Mouse (Mus musculus): ENCODE measurements around the gene Mtmr12.

Gene Mtmr12

DNA sequence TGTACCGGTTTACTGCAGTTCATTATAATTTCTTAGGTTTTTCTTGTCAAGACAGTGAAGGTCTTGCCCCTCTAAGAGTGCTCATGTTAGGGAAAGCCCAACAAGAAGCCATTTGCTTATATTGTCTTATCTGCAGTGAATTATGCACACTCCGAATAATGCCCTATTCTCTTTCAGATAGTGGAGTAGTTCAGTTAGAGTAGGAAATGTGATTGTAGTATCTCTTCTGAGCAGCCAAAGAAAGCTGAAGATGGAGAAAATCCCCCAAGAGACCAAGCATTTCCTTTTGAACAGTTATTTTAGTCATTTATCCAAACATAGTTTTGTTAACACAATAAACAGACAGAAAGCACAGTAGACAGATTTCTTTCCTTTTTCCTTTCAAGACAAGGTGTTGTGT is 32.1 kb downstream of the Mtmr12 start:
- no peak for DNase-seq

DNA sequence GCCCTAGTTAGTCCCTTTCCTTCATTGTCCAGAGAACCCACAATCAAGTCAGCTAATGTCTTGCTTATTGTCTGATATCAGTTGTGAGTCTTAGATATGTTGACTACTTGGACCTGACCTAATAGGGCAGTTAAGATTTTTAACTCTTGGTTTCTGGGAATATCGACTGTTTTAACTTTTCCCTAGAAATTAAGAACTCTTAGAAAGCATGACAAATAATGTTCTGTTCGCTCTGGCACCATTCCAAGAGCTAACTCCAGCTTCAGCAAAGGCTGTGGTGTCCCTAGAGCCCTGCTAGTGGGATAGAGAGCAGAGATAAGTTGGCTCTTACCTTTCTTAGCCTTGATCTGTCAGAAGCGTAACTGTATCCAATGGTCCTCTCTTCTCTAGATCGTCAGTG is 32.7 kb downstream of the Mtmr12 start:
- no peak for DNase-seq

DNA sequence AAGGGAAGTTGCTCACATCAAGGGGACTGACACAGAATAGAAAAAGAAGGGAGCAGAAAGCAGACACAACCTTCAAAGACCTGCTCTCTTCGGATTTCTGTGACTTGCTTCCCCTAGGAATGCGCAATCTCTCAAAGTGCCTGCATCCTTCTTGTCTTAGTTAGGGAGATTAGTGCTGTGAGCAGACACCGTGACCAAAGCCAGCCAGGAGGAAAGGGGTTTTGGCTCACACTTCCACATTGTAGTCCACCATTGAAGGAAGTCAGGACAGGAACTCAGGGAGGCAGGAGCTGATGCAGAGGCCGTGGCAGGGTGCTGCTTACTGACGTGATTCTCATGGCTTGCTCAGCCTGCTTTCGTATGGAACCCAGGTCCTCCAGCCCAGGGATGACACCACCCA is 33.5 kb downstream of the Mtmr12 start:
- no peak for DNase-seq

DNA sequence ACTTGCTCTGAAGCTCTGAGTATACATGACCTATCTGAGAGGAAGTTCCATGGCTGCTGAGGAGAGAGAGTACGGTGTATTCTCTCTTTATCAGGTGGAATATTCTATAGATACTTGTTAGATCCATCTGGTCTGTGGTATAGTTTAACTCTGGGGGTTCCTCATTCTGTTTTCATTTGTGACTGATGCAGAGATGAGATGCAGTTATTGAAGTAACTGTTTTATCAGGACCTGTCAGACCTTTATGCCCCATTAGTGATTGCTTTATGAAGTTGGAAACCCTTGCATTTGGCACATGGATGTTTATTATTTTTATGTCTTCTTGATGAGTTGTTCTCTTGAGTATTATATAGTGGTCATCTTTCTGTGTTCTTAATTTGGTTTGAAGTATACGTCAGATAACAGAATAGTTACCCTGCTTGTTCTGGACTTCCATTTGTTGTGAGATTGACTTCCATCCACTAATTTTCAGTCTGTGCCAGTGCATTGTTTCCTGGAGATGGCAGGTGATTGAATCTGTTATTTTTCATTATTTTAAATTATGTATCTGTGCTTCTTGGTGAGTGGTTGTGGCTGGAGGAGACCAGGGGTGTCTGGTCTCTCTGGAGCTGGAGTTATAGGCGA is 36.0 kb downstream of the Mtmr12 start:
- no peak for DNase-seq

DNA sequence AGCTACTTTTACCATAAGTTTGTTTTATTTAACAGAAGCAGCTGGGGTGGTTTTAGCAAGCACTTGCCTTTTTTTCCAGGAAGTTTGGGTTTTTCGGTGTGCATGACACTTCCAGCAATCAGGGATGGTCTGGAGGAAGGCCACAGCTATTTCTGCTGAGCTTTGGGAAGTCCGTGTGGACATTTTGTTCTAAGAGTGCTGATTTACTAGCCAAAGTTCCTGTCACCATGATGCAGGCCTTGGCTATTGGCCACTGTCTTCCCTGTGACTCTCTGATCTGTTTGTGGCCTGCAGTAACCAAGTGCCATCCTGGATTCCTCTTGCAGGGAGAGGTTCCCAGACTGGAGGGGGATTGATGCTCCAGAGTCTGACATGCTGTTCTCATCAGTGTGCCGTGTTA is 39.0 kb downstream of the Mtmr12 start:
- DNase-seq: no peak

DNA sequence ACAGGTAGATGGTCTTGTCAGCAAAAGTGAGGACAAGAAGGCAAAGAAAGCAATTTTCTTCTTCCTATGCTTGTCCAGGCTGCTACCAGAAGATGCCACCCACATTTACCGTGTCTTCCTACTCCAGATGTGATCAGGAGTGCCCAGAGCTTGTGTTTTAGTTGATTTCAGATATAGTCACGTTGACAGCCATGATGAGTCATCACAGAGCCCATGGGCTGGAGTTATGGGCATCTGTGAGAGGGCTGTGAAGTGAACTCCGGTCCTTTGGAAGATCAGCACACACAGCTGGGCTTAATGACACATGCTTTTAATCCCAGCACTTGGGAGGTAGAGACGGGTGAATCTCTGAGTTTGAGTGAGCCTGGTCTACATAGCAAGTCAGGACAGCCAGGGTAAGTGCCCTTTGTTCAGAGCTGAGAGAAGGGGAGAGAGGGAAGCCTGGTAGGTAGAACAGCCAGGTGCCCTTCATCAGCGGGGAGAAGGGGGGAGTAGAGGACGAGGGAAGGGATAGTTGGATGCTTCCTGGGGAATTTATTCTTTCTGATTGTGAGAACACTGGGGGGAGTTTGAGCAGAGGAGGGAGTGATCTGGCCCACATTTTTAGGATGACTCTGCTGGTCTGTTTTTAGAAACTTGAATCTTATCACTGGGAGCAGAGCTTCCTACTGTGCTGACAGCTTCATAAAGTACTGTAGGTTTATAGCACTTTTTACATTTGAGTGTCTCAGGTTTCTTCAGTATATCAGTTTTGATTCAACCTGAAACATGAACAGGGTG is 40.9 kb downstream of the Mtmr12 start:
- no peak for DNase-seq

DNA sequence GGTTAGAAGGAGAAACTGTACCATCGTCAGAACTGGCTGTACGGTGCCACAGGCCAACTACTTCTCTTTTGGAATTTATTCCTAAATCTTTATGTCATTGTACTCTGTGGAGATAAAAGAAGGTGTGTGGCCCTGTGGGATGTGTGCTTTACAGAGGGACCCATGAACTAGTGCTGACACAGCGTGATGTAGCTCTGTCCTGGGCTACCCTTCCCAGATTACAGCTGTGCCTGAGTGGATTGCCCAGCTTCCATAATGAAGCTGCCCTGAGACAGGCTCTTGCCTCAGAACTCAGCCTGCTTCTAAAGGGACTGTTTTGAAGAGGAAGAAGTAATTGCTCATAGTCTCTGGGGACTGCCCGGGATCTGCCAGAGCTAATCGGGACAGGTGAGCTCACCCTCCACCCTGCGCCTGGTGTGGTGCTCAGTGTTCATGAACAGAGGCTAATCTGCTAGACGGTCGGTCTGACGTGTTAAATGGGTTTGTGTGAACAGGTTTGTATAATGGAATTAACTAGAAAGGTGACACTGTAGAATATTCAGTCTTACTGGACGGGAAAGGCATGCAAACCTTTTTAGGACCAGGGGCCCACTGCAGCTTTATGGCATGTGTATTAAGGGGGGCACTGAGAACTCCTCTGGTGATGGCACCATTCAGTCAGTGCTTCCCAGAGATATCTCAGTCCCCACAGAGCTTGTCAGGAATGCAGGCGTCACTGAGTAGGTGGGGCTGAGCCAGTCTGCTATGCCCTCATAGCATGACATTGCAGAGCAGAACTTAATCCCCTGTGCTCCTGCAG is 41.7 kb downstream of the Mtmr12 start:
- no peak for DNase-seq

DNA sequence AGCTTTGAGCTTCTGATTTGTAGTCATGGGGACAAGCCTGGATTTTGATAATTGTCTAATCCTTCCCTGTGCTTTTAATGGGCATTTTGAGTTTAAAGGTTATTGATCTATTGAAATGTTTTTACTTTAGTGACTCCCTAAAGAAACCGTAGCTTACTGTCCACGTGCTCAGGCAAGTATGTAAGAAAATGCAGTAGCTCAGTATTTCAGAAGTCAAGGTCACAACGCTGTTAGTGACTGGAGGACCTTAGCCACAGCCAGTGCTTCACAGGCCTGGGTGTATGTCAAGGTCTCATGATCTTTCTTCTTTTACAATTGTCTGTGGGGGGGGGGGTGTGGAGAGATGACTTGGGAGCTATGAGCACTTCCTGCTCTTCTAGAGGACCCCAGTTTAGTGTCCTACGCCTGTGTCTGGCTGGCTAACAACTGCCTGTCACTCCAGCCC is 42.4 kb downstream of the Mtmr12 start:
- no peak for DNase-seq

DNA sequence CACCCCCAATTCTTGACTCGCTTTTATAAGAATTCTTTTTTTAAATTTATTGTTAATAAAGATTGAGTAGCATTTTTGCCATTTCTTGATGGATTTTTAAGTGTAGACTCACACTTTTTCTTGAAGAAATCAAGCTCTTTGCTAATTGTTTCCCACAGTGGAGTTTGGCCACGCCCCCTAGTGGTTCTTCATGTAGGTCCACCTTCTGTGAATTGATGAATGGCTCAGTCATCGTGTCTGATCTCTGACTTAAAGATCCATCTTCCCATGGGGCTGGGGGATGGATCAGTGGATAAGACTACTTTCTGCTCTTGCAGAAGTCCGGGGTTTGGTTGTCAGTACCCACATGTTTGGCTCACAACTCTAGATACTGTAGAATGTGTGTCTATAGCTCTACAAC is 43.5 kb downstream of the Mtmr12 start:
- DNase-seq: peak; percentile 35 to 46

DNA sequence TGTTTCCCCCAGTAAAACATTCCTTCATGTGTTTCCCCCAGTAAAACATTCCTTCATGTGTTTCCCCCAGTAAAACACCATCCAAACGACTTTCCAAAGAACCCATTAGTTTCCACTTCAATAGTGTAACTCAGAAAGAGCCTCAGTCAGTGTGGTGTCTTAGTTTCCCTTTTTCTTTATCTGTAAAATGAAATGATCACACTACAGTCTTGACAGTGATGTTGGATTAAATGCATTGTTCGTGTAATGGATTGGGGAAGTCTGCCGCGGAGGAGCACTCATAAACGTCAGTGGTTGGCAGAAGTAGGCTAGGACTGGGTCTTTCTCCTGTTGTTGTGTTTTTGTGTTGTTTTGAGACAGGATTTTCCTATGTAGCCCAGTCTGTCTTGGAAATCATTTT is 45.5 kb downstream of the Mtmr12 start:
- DNase-seq: no peak

DNA sequence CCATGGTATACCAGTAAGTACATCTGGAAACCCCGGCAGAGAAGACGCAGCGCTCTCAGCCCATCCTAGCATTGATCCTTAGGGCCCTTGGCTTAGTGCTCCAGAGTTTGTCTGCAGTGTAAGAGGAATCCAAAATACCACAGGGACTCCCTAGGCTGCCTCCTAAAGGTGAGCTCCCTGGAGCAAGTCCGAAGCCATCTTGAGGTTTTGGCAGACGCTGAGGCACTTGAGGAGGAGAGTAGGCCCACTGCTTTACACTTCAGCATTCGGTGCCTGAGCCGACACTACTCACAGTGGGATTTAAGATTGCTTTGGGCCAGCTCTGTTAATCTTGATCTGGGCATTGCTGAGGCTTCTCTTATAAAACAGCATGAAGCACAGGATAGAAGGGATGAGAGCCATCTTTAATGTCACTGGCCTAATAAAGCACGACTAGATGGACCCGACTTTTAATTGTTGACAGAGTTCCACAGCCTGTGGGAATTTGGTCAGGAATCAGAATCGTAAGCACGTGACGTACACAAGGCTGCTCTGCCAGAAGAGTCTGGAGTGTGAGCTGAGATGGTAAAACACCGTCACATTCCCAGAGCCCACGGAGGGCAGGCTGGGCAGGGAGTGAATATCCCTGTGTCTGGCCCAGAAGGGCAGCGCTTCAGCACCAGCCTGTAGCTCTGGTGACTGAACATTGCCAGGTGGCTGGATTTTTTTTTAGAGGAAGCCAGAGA is 46.8 kb downstream of the Mtmr12 start:
- DNase-seq: peak; percentile 32 to 33

DNA sequence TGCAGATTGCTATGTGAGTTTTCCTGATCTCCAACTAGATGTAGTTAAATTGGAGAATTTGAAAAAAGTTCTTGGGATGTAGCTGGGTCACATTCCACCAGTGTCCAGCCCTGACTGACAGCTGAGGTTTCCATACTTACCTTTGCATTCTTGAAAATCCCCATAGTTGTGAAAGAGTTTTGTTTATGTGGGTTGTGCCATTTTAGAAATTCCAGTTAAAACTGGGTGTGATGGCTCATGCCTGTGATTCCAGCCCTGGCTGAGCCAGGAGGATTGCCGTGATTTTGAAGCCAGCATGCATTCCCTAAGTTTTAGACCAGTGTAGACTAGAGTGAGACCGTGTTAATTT is 47.3 kb downstream of the Mtmr12 start:
- DNase-seq: no peak

DNA sequence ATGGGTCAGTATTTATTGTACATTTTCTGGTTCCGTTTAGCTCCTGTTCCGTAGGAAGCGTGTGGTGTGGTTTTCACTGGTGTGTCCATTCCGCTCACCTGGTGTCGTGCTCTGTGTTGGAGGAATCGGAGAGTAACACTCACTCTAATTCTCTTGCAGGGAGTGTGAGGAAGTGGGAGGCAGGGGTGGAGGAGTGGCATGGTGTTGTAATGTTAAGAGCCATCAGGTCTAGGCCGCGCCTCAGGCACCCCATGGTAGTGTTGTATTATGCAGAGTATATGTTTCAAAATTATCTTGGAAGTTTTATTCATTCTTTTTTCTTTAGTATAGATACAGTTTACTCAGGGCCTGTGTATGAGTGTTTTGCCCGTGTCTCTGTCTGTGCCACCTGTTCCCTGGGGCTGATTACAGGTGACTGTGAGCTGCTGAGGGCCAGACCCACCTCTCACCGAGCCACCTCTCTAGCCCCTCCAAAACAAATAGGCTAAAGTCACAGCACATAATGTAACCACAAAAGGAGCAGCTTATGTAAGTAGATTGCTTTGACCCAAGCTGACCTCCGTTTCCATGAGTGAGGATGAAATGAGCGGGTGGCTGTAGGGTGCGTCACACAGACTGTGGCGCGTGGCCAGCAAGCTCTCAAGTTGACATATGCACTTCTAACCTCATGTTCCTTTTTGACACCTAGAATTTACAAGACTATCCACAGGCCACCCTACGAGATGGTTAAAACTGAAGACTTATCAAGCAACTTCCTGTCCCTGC is 53.1 kb downstream of the Mtmr12 start:
- no peak for DNase-seq

DNA sequence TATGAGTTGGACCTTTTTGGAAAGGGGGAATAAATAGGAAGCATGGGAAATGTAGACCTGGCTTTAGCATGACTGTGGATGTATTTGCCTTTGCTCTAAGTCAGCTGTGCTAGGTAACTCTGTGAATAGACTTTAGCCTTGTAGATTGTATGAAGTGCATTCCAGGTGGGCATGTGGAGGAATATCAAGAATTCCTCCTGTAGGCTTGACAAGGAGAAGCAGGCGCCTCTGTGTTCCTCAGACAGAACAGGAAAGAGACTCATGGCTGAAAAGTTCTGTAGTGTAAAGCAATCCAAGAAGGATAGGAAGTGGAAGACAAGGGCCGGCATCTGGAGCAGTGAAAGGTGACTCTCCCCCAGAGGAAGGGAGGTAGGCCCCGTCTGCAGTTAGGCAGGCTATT is 58.2 kb downstream of the Mtmr12 start:
- no peak for DNase-seq

DNA sequence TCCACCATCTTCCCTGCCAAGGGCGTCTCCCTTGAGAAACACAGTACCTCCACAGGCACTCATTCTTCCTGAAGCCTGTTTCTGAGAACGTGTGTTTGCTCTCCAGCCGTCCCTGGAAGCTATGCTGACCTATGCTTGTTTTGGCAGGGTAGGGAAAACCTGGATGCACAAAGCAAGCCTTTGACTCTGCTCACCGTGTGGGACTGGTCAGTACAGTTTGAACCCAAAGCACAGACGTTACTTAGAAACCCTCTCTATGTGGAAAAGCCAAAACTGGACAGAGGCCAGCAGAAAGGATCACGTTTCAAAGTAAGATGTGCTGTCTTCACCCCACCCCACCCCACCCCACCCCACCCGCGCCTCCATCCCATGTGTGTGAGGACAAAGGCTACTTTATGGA is 61.6 kb downstream of the Mtmr12 start:
- no peak for DNase-seq

DNA sequence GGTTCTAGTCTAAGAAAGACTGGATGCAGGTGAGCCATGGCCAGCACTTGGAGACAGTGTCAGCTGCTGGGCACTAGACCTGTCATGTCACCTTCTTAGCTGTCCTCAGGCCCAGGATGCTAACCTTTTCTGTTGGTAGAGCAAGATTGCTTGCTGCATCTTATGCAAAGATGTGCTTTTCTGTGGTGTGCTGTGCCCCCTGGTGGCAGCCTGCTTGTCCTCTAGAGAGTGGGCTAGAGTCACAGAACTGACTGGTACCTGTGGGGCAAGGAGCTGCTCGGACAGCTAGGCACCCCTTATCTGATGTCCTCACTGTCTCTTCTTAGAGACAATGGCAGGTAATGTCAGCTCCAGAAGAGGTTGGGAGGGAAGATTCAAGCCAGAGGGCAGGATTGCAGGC is 63.2 kb downstream of the Mtmr12 start:
- peak; percentile 75 to 76 for DNase-seq

DNA sequence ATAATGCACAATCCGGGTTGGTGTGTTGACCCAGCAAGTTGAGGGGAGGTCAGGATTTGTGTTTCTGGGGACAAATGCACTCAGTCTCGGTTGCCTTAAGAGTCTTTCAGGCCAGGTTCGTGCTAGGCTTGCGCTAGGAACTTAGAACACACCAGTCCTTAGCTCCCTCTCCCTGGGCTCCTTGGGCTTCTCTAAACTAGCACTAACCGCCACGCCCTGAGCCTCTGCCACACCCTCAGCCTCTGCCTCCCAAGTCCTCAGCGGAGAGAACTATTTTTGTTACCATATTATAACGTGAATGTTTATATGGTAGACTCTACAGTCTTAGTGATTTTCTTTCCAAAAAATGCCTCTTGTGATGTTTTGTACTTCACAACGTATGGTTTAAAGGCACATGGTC is 66.5 kb downstream of the Mtmr12 start:
- no peak for DNase-seq

DNA sequence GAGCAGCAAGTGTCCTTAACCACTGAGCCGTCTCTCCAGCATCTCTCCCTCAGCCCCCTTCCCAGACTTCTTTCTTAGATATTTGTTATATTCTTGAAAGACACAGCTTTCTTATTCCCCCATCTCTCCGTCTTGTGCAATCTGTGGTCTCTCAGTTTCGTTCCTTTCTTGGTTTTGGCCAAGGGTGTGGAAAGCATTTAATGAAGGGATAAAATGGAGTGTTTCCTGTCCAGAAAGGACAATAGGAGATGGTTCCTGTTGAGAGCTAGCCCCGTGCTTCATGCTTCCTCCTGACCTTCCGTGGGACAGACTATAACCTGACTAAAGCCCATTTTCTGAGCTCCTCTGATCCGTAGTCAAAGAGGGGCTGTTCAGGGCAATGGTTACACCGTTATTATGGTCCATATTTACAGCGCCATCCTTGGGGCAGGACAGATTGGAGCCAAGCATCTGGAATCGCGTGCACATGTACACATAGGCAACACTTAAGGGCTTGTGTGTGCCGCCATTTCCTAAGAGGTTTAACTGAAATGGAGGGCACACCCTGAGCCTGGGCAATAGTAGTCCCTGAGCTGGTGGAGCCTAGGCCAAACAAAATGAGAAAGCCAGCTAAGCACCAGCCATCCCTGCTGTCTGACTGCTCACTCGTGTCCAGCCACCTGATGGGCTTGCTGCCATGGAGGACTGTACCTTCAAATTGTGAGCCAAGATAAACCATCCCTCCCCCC is 68.7 kb downstream of the Mtmr12 start:
- no peak for DNase-seq

DNA sequence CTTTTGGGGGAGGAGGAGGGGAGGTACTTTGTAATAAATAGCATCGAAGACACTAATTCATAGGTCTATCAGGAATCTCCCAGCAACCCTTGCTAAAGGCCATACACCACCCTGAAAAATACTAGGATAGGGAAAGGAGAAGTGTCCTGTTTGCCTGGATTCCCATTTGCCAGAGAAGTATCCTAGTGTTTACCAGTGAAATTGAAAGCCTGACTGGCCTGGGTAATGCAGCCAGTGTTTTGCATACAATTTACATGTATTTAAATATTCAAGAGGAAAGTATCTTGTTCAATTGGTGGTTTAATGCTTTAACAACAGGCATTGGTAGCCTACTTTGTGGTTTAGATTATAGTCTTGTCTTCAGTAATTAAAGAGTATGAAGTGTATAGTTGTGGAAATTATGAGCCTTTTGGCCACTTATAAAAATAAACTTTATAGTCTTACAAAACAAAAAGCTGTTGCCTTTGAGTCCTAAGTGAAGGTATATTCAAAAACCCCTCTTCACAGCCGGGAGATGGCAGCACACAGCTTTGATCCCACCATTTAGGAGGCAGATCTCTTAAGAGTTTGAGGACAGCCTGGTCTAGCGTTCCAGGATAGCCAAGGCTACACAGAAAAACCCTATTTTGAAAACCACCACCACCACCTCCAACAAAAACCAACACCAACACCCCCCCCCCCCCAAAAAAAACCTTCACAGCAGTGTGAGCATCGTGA is 69.4 kb downstream of the Mtmr12 start:
- no peak for DNase-seq

DNA sequence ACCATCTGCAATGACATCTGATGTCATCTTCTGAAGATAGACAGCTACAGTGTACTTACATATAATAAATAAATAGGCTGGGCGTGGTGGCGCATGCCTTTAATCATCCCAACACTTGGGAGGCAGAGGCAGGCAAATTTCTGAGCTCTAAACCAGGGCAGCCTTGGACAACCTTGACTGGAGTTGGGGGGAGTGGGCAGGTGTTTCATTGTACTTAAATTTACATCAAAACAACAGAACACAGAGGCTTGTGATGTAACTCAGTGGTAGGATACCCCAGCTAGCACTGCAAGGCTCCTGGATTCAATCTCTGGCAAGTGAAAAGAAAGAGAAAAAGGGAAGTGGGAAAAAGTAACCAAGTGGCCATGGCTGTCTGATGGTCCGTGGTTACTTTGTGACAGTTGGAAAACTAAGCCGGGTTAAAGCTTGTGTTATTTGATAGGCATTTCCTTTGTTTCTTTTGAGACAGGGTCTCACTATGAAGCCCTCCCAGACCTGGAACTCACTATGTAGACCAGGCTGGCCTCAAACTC is 70.3 kb downstream of the Mtmr12 start:
- DNase-seq: no peak

DNA sequence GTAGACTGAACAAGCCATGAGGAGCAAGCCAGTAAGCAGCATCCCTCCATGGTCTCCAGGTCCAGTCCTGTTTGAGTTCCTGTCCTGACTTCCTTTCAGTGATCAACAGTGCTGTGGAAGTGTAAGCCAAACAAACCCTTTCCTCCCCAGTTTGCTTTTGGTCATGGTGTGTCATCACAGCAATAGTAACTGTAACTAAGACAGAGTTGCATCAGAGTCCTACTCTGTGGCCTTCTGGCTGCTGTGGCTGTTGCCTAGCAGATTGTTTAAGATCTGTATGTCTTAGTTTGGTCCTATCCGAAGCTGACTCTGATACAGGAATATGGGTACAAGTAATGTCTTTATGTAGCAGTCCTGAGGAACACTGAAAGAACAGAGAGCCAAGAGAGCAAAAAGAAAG is 75.0 kb downstream of the Mtmr12 start:
- DNase-seq: no peak
